Comparison of ENCODE assay signal across 8 mouse cellular contexts in the genomic region with DNA sequence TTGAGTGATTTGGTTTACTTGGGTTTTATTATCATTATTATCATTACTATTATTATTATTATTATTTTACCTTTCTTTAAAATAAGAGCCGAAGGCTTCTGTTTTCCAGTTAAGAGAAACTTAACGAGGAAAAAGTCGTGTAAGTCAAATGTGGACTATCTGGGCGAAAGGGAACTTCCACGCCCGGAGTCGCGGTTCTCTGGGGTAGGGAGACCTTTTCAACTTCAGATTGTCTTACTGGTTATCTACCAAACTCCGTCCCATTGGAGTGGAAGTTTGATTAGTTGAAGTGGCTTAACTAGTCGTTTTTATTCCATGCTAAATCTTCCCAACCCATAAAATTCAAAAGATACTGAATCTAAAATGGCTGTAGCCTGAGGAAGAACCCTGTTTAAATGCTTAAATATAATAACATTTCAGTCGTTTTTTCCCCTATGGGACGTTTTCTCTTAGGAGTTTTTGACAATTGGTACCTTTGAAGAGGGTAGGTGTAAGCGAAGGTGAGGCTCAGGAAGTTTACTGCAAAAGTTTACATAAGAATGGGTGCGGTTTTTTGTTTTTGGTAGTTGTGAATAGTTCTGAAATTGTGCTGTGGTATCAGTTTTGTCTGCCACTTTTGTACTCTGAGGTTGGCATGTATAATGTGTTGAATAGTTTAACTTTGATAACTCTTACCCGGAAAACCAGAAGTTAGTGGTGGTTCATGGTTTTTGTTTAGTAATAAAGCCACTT. TPM values are rescaled to one million over a fixed set of nuclear protein-coding genes. Genes with fewer than 3 reads are reported as not detected.
DNase-seq lines count a peak whose midpoint lies in the region; ATAC-seq and TF ChIP-seq lines count a peak whose summit lies in the region.

No protein-coding gene starts in this region.

- WGBS in limb, embryonic 14.5 days, result 4% methylated on average over 15 of the region's 15 CpGs
- WGBS in neural tube, embryonic 15.5 days, result 5% methylated on average over 15 of the region's 15 CpGs

- H3K9me3 ChIP-seq in erythroblast, embryonic 14.5 days (ENCODE audit: control insufficient read depth, low read length), result no peaks in the 10 kb centered on the region
- no peaks in the 10 kb centered on the region for H3K9me3 ChIP-seq in CH12.LX (replicated peaks; ENCODE audit: low read length)
- H3K9me3 ChIP-seq in limb, embryonic 14.5 days (ENCODE audit: control insufficient read depth, low read length), result no peaks in the 10 kb centered on the region
- H3K9me3 ChIP-seq in neural tube, embryonic 15.5 days (replicated peaks), result no peaks in the 10 kb centered on the region

- H3K79me2 ChIP-seq in CH12.LX (replicated peaks; ENCODE audit: control insufficient read depth, extremely low read depth, insufficient read depth, poor library complexity, severe bottlenecking), result peaks cover 50% of the 10 kb centered on the region

- TF ChIP-seq RAD21 in CH12.LX (IDR thresholded peaks at IDR 0.05; ENCODE audit: low read depth, low read length), result no peak

- H3K27me3 ChIP-seq in erythroblast, embryonic 14.5 days (ENCODE audit: control insufficient read depth), result no peaks in the 10 kb centered on the region
- H3K27me3 ChIP-seq in CH12.LX (replicated peaks), result no peaks in the 10 kb centered on the region
- H3K27me3 ChIP-seq in limb, embryonic 14.5 days (ENCODE audit: control insufficient read depth, insufficient read depth, low read length), result no peaks in the 10 kb centered on the region
- no peaks in the 10 kb centered on the region for H3K27me3 ChIP-seq in neural tube, embryonic 15.5 days (replicated peaks)

- H3K9ac ChIP-seq in CH12.LX (ENCODE audit: insufficient read depth, low read depth), result peak overlapping the region; percentile 72
- H3K9ac ChIP-seq in limb, embryonic 14.5 days (ENCODE audit: low read depth, low read length, severe bottlenecking), result peak overlapping the region; percentile 90
- peak overlapping the region; percentile 76 for H3K9ac ChIP-seq in neural tube, embryonic 15.5 days (replicated peaks)

- no peak for ATAC-seq in erythroblast, adult 5-6 weeks (replicated peaks; ENCODE audit: low FRiP score, poor library complexity, severe bottlenecking)
- ATAC-seq in limb, embryonic 14.5 days (ENCODE audit: low FRiP score, low read depth), result no peak
- no peak for ATAC-seq in neural tube, embryonic 15.5 days (ENCODE audit: low FRiP score)

- no peak overlapping the region for H3K27ac ChIP-seq in CH12.LX (ENCODE audit: insufficient read depth, low read depth)
- no peak overlapping the region for H3K27ac ChIP-seq in embryonic fibroblast, embryonic 13.5 days (ENCODE audit: insufficient read depth, low read length)
- peak overlapping the region; percentile 87; the same call in 1 of the 2 replicates for H3K27ac ChIP-seq in limb, embryonic 14.5 days (replicated peaks; ENCODE audit: low read depth, low read length)
- peak overlapping the region; percentile 95; the same call in 1 of the 2 replicates for H3K27ac ChIP-seq in neural tube, embryonic 15.5 days (replicated peaks)

- no peak for DNase-seq in CH12.LX (ENCODE audit: extremely low read depth)
- peak; percentile 4 for DNase-seq in limb, embryonic 14.5 days (ENCODE audit: low spot score)
- DNase-seq in frontal cortex, postnatal 36 days (ENCODE audit: low spot score in 2 of 2), result no peak
- no peak for DNase-seq in right cerebral cortex, adult 18-20 months

- H3K4me3 ChIP-seq in erythroblast, embryonic 14.5 days (replicated peaks), result peak overlapping the region; percentile 67
- H3K4me3 ChIP-seq in CH12.LX (replicated peaks in 1 of 3; ENCODE audit: low read depth in 2 of 3, low read length in 2 of 3, poor library complexity in 1 of 3), result peak overlapping the region; percentile 57 to 99 (median 82)
- peak overlapping the region; percentile 87 for H3K4me3 ChIP-seq in embryonic fibroblast, embryonic 13.5 days (ENCODE audit: insufficient read depth, low read length)
- peak overlapping the region; percentile 93 for H3K4me3 ChIP-seq in limb, embryonic 14.5 days (replicated peaks; ENCODE audit: low read length)
- H3K4me3 ChIP-seq in neural tube, embryonic 15.5 days (replicated peaks), result peak overlapping the region; percentile 93

- in situ Hi-C loops in CH12.LX (cut with MboI; ENCODE audit: low pct_ligation_motif_present, low pct_unique_long_range_greater_than_20kb, low sequenced_read_pairs), result no loop called here

- peak overlapping the region; percentile 96 for H3K4me2 ChIP-seq in CH12.LX (ENCODE audit: insufficient read depth, low read depth, poor library complexity, severe bottlenecking)
- H3K4me2 ChIP-seq in limb, embryonic 14.5 days (replicated peaks; ENCODE audit: low read depth, low read length, severe bottlenecking), result peak overlapping the region; percentile 80
- H3K4me2 ChIP-seq in neural tube, embryonic 15.5 days, result peak overlapping the region; percentile 81

- H3K36me3 ChIP-seq in erythroblast, embryonic 14.5 days (ENCODE audit: control insufficient read depth), result peaks cover 27% of the 10 kb centered on the region
- H3K36me3 ChIP-seq in CH12.LX (replicated peaks in 1 of 2; ENCODE audit: control insufficient read depth in 1 of 2, insufficient read depth in 1 of 2, low read length in 1 of 2), result peaks cover 5 to 23% of the 10 kb centered on the region in 2 experiments
- H3K36me3 ChIP-seq in limb, embryonic 14.5 days (ENCODE audit: control insufficient read depth, insufficient read depth, low read length), result peaks cover 11% of the 10 kb centered on the region
- H3K36me3 ChIP-seq in neural tube, embryonic 15.5 days, result peaks cover 4% of the 10 kb centered on the region

- no peak for TF ChIP-seq POLR2A in CH12.LX (IDR thresholded peaks at IDR 0.05; ENCODE audit: low read depth, low read length)
- TF ChIP-seq POLR2A in embryonic fibroblast, embryonic 13.5 days (IDR thresholded peaks at IDR 0.05; ENCODE audit: low read depth, low read length), result no peak
- TF ChIP-seq POLR2A in limb, embryonic 14.5 days (IDR thresholded peaks at IDR 0.05; ENCODE audit: borderline replicate concordance, extremely low read depth, insufficient read depth, insufficient read length), result no peak

- dilution Hi-C loops in CH12.LX (cut with MboI; ENCODE audit: extremely low pct_ligation_motif_present, extremely low pct_unique_long_range_greater_than_20kb, low sequenced_read_pairs), result no loop called here

- H3K4me1 ChIP-seq in erythroblast, embryonic 14.5 days (ENCODE audit: control insufficient read depth), result peaks cover 46% of the 10 kb centered on the region
- peaks cover 0 to 18% of the 10 kb centered on the region in 2 experiments; a peak in 2 of 4 replicates for H3K4me1 ChIP-seq in CH12.LX (ENCODE audit: control insufficient read depth in 1 of 2, insufficient read depth in 2 of 2)
- no peaks in the 10 kb centered on the region for H3K4me1 ChIP-seq in embryonic fibroblast, embryonic 13.5 days (ENCODE audit: control insufficient read depth, insufficient read depth, low read length)
- peaks cover 12% of the 10 kb centered on the region for H3K4me1 ChIP-seq in limb, embryonic 14.5 days (ENCODE audit: control insufficient read depth, insufficient read depth, low read length)
- peaks cover 26% of the 10 kb centered on the region for H3K4me1 ChIP-seq in neural tube, embryonic 15.5 days

- TF ChIP-seq CTCF in CH12.LX (conservative IDR thresholded peaks at IDR 0.05 in 1 of 2, IDR thresholded peaks at IDR 0.05 in 1 of 2; ENCODE audit: low read depth in 2 of 2, low read length in 2 of 2), result no peak
- TF ChIP-seq CTCF in embryonic fibroblast, embryonic 13.5 days (IDR thresholded peaks at IDR 0.05; ENCODE audit: borderline replicate concordance, insufficient read depth, low read length), result no peak

- no peak for TF ChIP-seq EP300 in CH12.LX (IDR thresholded peaks at IDR 0.05; ENCODE audit: low read length)

RNA-seq across cellular contexts. Expression of gene Gpbp1l1, which starts 0.9 kb away (rescaled TPM):
- polyA plus RNA-seq in erythroblast, embryonic 14.5 days (2012), result 0.84 and 1.0 TPM in 2 replicates
- total RNA-seq in erythroblast, adult 5-6 weeks (2015; ENCODE audit: low replicate concordance), result 74.2 and 83.6 TPM in 2 replicates
- 141 and 166 TPM in 2 replicates for total RNA-seq in erythroblast, adult 5-6 weeks (2017; ENCODE audit: low replicate concordance)
- total RNA-seq in CH12.LX (2012; rRNA removed) (31.3 and 34.2 TPM in 2 replicates), CH12.LX (2014; rRNA removed) (39.1 and 60.2 TPM in 2 replicates)
- polyA plus RNA-seq in CH12.LX (2012; ENCODE audit: insufficient read length, low read depth), result 28.4 and 34.7 TPM in 2 replicates
- 34.3 and 38.1 TPM in 2 replicates for polyA plus RNA-seq in embryonic fibroblast, embryonic 13.5 days (2011; ENCODE audit: insufficient read length, low read depth, missing spikeins)
- polyA plus RNA-seq in limb, embryonic 14.5 days (2012; rRNA removed), result 45.4 and 60.0 TPM in 2 replicates
- 38.0 and 42.0 TPM in 2 replicates for polyA plus RNA-seq in limb, embryonic 14.5 days (2014; fragmentation: Nextera tagmentation; extraction: Ambion mirVana)
- 12.0 and 17.6 TPM in 2 replicates for polyA plus RNA-seq in neural tube, embryonic 15.5 days (2015; fragmentation: Nextera tagmentation; extraction: Ambion mirVana)

RNA-seq across cellular contexts. Expression of gene Tmem69, which starts 2.6 kb away (rescaled TPM):
- polyA plus RNA-seq in erythroblast, embryonic 14.5 days (2012), result 0.23 and 0.27 TPM in 2 replicates
- 1.7 and 11.7 TPM in 2 replicates for total RNA-seq in erythroblast, adult 5-6 weeks (2015; ENCODE audit: low replicate concordance)
- 3.5 and 4.5 TPM in 2 replicates for total RNA-seq in erythroblast, adult 5-6 weeks (2017; ENCODE audit: low replicate concordance)
- total RNA-seq in CH12.LX (2012; rRNA removed) (5.3 and 8.1 TPM in 2 replicates), CH12.LX (2014; rRNA removed) (28.6 and 29.2 TPM in 2 replicates)
- polyA plus RNA-seq in CH12.LX (2012; ENCODE audit: insufficient read length, low read depth), result 21.6 and 22.3 TPM in 2 replicates
- 19.8 and 30.4 TPM in 2 replicates for polyA plus RNA-seq in embryonic fibroblast, embryonic 13.5 days (2011; ENCODE audit: insufficient read length, low read depth, missing spikeins)
- 10.2 and 12.6 TPM in 2 replicates for polyA plus RNA-seq in limb, embryonic 14.5 days (2012; rRNA removed)
- 20.6 and 21.9 TPM in 2 replicates for polyA plus RNA-seq in limb, embryonic 14.5 days (2014; fragmentation: Nextera tagmentation; extraction: Ambion mirVana)
- polyA plus RNA-seq in neural tube, embryonic 15.5 days (2015; fragmentation: Nextera tagmentation; extraction: Ambion mirVana), result 23.8 and 27.7 TPM in 2 replicates

RNA-seq across cellular contexts. Expression of gene Ccdc17, which starts 38.1 kb away (rescaled TPM):
- 0.05 TPM in 1 of 2 replicates, not detected in the other for polyA plus RNA-seq in erythroblast, embryonic 14.5 days (2012)
- 1.5 and 3.8 TPM in 2 replicates for total RNA-seq in erythroblast, adult 5-6 weeks (2015; ENCODE audit: low replicate concordance)
- 2.0 and 2.1 TPM in 2 replicates for total RNA-seq in erythroblast, adult 5-6 weeks (2017; ENCODE audit: low replicate concordance)
- total RNA-seq in CH12.LX (2012; rRNA removed), result 2.5 and 2.6 TPM in 2 replicates
- total RNA-seq in CH12.LX (2014; rRNA removed), result 2.9 and 3.5 TPM in 2 replicates
- polyA plus RNA-seq in CH12.LX (2012; ENCODE audit: insufficient read length, low read depth), result 3.4 and 4.0 TPM in 2 replicates
- 1.9 and 2.6 TPM in 2 replicates for polyA plus RNA-seq in embryonic fibroblast, embryonic 13.5 days (2011; ENCODE audit: insufficient read length, low read depth, missing spikeins)
- 4.9 and 5.3 TPM in 2 replicates for polyA plus RNA-seq in limb, embryonic 14.5 days (2012; rRNA removed)
- polyA plus RNA-seq in limb, embryonic 14.5 days (2014; fragmentation: Nextera tagmentation; extraction: Ambion mirVana), result 3.9 and 4.1 TPM in 2 replicates
- polyA plus RNA-seq in neural tube, embryonic 15.5 days (2015; fragmentation: Nextera tagmentation; extraction: Ambion mirVana), result 3.0 and 4.5 TPM in 2 replicates

RNA-seq across cellular contexts. Expression of gene Ipp, which starts 51.0 kb away (rescaled TPM):
- 0.17 and 0.31 TPM in 2 replicates for polyA plus RNA-seq in erythroblast, embryonic 14.5 days (2012)
- 5.6 and 6.3 TPM in 2 replicates for total RNA-seq in erythroblast, adult 5-6 weeks (2015; ENCODE audit: low replicate concordance)
- 7.5 and 7.8 TPM in 2 replicates for total RNA-seq in erythroblast, adult 5-6 weeks (2017; ENCODE audit: low replicate concordance)
- total RNA-seq in CH12.LX (2012; rRNA removed), result 16.8 and 17.3 TPM in 2 replicates
- 14.4 and 15.9 TPM in 2 replicates for total RNA-seq in CH12.LX (2014; rRNA removed)
- polyA plus RNA-seq in CH12.LX (2012; ENCODE audit: insufficient read length, low read depth), result 20.8 and 24.7 TPM in 2 replicates
- polyA plus RNA-seq in embryonic fibroblast, embryonic 13.5 days (2011; ENCODE audit: insufficient read length, low read depth, missing spikeins), result 9.1 and 9.3 TPM in 2 replicates
- polyA plus RNA-seq in limb, embryonic 14.5 days (2012; rRNA removed), result 5.6 and 6.1 TPM in 2 replicates
- 3.1 and 3.9 TPM in 2 replicates for polyA plus RNA-seq in limb, embryonic 14.5 days (2014; fragmentation: Nextera tagmentation; extraction: Ambion mirVana)
- polyA plus RNA-seq in neural tube, embryonic 15.5 days (2015; fragmentation: Nextera tagmentation; extraction: Ambion mirVana), result 11.9 and 13.7 TPM in 2 replicates

Comparison
In these comparisons a context has a peak if more than half of its experiments do, and no peak if none do; other contexts are left out.
1. H3K27ac ChIP-seq: peak in limb, embryonic 14.5 days (single experiment) and neural tube, embryonic 15.5 days (single experiment); none in CH12.LX (single experiment) and embryonic fibroblast, embryonic 13.5 days (single experiment).
2. Peak in every context shown above with its lines, with median percentiles within 50 percentile points of each other: H3K4me3 ChIP-seq, H3K4me2 ChIP-seq and H3K9ac ChIP-seq.